Mouse (Mus musculus) heart, embryonic 10.5 days (tissue): ENCODE measurements at regions not wholly inside any gene's neighbourhood (a gene's known extent, or its start where the extent isn't known, plus 50 kb on each side); places are given as distances from the start of the nearest gene placed in this dataset.

Source experiments
- DNase-seq: peaks from one replicate; pipeline ENCODE4 v3.0.0-alpha.2; 2017; ENCODE audit warnings: low spot score
- H3K27ac ChIP-seq: fragments of 300-500 bp; sonication (generic); 2 replicates; pipeline ENCODE4 v1.5.1; 2016; ENCODE audit warnings: mild to moderate bottlenecking
- H3K27me3 ChIP-seq: fragments of 300-500 bp; sonication (generic); 2 replicates; pipeline ENCODE4 v1.6.1; 2016; ENCODE audit warnings: mild to moderate bottlenecking; ENCODE audit not compliant: poor library complexity, insufficient read depth, severe bottlenecking
- H3K36me3 ChIP-seq: fragments of 300-500 bp; sonication (generic); 2 replicates; pipeline ENCODE4 v1.6.1; 2016; ENCODE audit warnings: mild to moderate bottlenecking, moderate library complexity
- H3K4me1 ChIP-seq: fragments of 300-500 bp; sonication (generic); 2 replicates; pipeline ENCODE4 v1.6.1; 2016; ENCODE audit warnings: mild to moderate bottlenecking
- H3K4me3 ChIP-seq: fragments of 300-500 bp; sonication (generic); 2 replicates; pipeline ENCODE4 v1.5.1; 2016; ENCODE audit warnings: mild to moderate bottlenecking, moderate library complexity
- H3K9me3 ChIP-seq: fragments of 300-500 bp; sonication (generic); 2 replicates; pipeline ENCODE4 v1.6.1; 2016; ENCODE audit warnings: mild to moderate bottlenecking, moderate library complexity
- WGBS: fragments of 180-500 bp; shearing (Covaris S2); methylation state at CpG from one replicate; pipeline ENCODE4 v1.1.7; 2016; 5-methylcytosine and 5-hydroxymethylcytosine counted together

DNA sequence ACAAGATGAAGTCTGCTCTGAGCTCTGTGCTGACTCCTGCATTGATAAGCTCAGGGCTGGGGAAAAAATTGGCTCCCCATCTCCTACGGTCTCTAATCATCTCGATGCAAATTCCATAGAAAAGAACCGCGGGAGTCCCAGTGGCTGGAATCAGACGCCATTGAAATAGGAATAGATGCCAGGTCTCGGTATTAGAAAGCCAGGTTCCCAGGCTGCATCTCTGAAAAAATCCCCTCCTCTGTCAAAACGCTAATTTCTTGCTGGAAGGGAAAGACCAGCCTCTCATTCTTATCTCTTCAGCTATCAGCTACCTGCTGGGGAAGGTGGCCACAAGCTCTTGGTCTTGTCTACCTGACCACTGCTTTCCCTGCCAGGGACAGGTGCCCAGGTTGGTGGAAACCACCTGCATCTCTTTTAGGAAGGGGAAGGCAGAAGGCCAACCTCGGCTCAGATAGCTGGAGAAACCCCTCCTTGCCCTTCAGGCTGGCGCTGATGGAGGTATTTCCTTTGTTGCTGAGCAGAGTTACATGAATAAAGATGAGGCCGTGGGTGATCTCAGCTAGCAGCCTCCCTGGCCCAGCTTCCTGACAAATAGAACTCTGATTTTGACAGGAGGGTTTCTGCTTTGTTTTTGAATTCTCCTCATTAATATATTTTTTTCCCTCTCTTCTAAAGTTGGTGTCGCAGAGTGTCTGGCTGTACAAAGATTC lies 638.1 kb downstream of the Tbc1d22a start:
- Histone ChIP-seq H3K4me1 (no peaks in the 10 kb centered on the region), H3K27ac (no peak overlapping the region), H3K4me3 (no peak overlapping the region), H3K27me3 (no peaks in the 10 kb centered on the region), H3K36me3 (no peaks in the 10 kb centered on the region), H3K9me3 (no peaks in the 10 kb centered on the region)
- 41% methylated on average over 11 of the region's 11 CpGs for WGBS
- no peak for DNase-seq

DNA sequence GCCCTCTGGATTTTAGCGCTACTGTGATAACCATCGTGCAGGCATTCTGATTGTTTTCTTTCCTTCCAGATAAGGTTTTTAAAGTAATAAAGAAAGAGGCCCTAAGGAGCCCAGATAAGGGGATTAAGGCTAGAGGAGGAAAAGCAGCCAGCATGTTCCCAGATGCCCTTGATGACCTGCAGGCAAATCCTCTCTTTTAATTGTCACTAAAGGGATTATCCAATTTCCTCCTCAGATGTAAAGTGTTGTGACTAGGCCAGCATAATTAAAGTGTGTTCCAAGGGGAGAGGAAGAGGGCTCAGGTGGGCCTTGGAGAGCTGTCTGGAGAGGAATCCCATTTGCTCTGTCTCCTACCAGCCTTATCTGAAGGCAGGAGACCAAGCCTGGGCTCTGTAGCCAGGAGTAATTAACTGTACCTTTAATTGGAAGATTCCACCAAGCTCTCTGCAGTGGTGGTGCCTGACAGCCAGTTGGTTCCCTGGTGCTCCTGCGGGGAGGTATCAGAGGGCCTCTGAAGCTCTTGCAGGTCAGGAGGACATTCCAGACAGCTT lies 644.2 kb downstream of the Tbc1d22a start:
- Histone ChIP-seq H3K27ac (no peak overlapping the region), H3K4me3 (no peak overlapping the region), H3K27me3 (no peaks in the 10 kb centered on the region), H3K4me1 (peaks cover 5% of the 10 kb centered on the region; the same call in 1 of the 2 replicates), H3K36me3 (no peaks in the 10 kb centered on the region), H3K9me3 (no peaks in the 10 kb centered on the region)
- no peak for DNase-seq
- 6% methylated on average over 3 of the region's 3 CpGs for WGBS

DNA sequence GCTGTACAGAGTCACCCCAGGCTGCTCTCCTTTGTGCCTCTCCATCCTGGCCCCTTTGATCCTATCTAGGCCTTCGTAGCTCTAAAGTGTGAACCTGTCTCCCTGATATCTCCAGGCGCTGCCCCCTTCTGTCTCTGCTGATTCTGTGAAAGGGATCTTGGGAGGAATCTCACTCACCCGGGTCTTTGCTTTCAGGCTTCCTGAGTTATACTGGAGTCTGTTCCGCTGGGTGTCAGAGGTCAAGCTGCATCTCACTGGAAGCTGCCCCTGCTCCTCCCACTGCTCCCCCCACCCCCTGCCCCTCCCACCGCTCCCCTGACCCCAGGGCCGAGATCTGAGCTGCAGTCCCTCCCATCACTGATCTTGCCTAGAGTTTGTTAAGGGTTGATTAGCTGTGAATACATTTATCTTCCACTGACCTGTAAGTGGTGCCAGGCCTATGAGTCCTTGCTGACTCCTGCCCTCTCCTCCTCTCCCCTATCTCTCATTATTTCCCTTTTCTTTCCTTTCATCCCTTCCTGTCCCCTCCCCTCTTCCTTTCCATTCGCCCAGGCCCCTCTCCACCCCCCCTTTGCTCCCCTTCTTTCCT lies 661.6 kb downstream of the Tbc1d22a start:
- H3K4me3 ChIP-seq: peak overlapping the region; percentile 33
- no peaks in the 10 kb centered on the region for H3K36me3 ChIP-seq
- peaks cover 11% of the 10 kb centered on the region; the same call in 1 of the 2 replicates for H3K4me1 ChIP-seq
- WGBS: 9% methylated on average over 7 of the region's 7 CpGs
- H3K9me3 ChIP-seq: no peaks in the 10 kb centered on the region
- no peaks in the 10 kb centered on the region for H3K27me3 ChIP-seq
- DNase-seq: no peak
- H3K27ac ChIP-seq: peak overlapping the region; percentile 47; the same call in 1 of the 2 replicates

DNA sequence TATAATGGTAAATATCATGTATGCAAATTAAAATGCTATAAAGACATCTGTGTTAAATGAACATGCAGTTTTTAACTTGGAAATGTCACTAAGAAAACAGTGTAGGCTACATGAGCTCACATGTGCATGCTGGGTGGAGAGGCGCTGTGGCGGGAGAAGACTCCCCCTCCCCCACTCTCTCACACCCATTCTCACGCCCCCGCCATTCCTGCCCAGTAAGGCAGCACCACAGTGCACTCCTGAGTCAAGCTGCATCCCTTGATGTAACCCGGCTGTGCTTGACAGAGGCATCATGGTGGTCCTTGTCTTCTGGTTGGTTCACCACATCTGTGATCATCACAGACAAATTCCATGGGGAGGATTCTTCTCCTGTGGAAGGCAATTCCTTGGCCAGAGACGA lies 647.1 kb upstream of the Fam19a5 start:
- no peaks in the 10 kb centered on the region for H3K27me3 ChIP-seq
- H3K4me3 ChIP-seq: no peak overlapping the region
- H3K36me3 ChIP-seq: no peaks in the 10 kb centered on the region
- no peaks in the 10 kb centered on the region for H3K9me3 ChIP-seq
- DNase-seq: no peak
- H3K4me1 ChIP-seq: no peaks in the 10 kb centered on the region
- H3K27ac ChIP-seq: no peak overlapping the region
- WGBS: 47% methylated on average over 6 of the region's 6 CpGs

- no peak for DNase-seq
- H3K4me1 ChIP-seq: no peaks in the 10 kb centered on the region
- H3K4me3 ChIP-seq: no peak overlapping the region
- H3K27ac ChIP-seq: no peak overlapping the region
- no peaks in the 10 kb centered on the region for H3K27me3 ChIP-seq
- no peaks in the 10 kb centered on the region for H3K36me3 ChIP-seq
- WGBS: 54% methylated on average over 1 of the region's 1 CpGs
- no peaks in the 10 kb centered on the region for H3K9me3 ChIP-seq
Observed at GRCm38 (mm10) chr15:86899961-86900360, 644.1 kb upstream of the Fam19a5 start.

GRCm38 (mm10) chr15:86903006-86903405 lies 641.1 kb upstream of the Fam19a5 start:
- Histone ChIP-seq H3K4me1 (no peaks in the 10 kb centered on the region), H3K4me3 (no peak overlapping the region), H3K27me3 (no peaks in the 10 kb centered on the region), H3K27ac (no peak overlapping the region), H3K36me3 (no peaks in the 10 kb centered on the region), H3K9me3 (no peaks in the 10 kb centered on the region)
- no peak for DNase-seq
- WGBS: 34% methylated on average over 3 of the region's 3 CpGs

DNA sequence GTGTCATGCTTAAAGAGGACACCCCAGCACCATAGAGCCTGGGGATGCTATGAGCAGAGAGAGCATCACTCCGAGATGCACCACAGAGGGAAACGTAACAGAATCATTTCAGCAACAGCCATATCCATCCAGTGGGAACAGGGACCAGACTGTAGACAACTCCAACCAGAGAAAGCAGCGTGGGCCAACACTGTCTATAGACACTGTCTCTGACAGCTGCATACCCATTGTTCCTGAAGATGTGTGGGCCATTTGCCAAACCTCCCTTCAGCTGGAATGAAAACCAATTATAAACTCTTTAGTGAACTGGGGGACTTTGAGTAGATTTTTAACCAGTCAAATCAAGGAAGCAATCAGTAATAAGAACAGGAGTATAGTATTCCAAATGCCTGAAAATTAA lies 630.8 kb upstream of the Fam19a5 start:
- Histone ChIP-seq H3K27ac (no peak overlapping the region), H3K9me3 (no peaks in the 10 kb centered on the region), H3K36me3 (no peaks in the 10 kb centered on the region), H3K4me1 (no peaks in the 10 kb centered on the region), H3K4me3 (no peak overlapping the region), H3K27me3 (no peaks in the 10 kb centered on the region)
- peak; percentile 55 for DNase-seq
- WGBS: 81% methylated on average over 3 of the region's 3 CpGs

DNA sequence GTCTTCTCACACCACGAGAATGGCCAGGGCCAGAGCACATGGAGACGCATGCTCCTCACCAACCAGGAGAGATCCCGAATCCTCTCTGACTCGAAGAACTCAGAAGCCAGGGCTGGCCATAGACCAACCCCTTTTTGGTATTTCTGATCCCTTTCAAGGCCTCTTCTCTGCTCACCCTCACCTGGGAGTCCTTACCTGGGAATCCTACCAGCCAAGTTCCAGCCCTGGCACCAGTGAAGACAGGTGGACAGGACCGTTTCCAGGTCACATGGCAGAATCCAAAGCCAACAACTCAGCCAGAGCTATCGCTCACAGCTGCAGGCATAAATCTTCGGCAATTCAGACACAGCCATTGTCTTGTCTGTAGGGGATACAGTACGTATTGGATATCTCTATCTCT lies 626.2 kb upstream of the Fam19a5 start:
- Histone ChIP-seq H3K4me3 (no peak overlapping the region), H3K27me3 (no peaks in the 10 kb centered on the region; the same call in 1 of the 2 replicates), H3K4me1 (no peaks in the 10 kb centered on the region), H3K27ac (no peak overlapping the region), H3K9me3 (no peaks in the 10 kb centered on the region), H3K36me3 (no peaks in the 10 kb centered on the region)
- WGBS: 85% methylated on average over 8 of the region's 8 CpGs
- DNase-seq: peak; percentile 56

GRCm38 (mm10) chr15:86919704-86920103 lies 624.4 kb upstream of the Fam19a5 start:
- no peak overlapping the region for H3K4me3 ChIP-seq
- no peaks in the 10 kb centered on the region for H3K4me1 ChIP-seq
- no peak for DNase-seq
- H3K36me3 ChIP-seq: no peaks in the 10 kb centered on the region
- WGBS: 47% methylated on average over 8 of the region's 8 CpGs
- H3K27ac ChIP-seq: no peak overlapping the region
- no peaks in the 10 kb centered on the region for H3K9me3 ChIP-seq
- no peaks in the 10 kb centered on the region; the same call in 1 of the 2 replicates for H3K27me3 ChIP-seq

DNA sequence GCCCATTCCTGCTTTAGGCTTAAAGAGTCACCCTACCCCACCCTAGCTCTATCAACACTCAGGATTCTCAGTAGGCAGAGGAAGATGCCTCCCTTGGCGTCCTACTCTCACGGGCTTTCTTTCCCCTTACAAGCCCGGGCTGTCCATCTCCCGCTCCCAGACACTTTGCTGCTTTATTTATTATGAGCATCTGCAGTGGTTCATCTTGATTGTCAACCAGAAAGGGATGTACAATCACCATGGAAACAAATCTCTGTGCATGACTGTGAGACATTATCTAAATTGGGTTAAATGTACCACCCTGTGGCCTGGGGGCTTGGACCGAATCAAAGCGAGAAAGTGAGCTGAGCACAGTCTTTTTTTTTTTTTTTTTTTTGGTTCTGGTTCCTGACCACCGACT lies 623.9 kb upstream of the Fam19a5 start:
- Histone ChIP-seq H3K4me1 (no peaks in the 10 kb centered on the region), H3K4me3 (no peak overlapping the region), H3K36me3 (no peaks in the 10 kb centered on the region), H3K27ac (no peak overlapping the region), H3K9me3 (no peaks in the 10 kb centered on the region), H3K27me3 (no peaks in the 10 kb centered on the region; the same call in 1 of the 2 replicates)
- DNase-seq: no peak
- WGBS: 32% methylated on average over 7 of the region's 7 CpGs

- WGBS: 21% methylated on average over 8 of the region's 8 CpGs
- Histone ChIP-seq H3K36me3 (no peaks in the 10 kb centered on the region), H3K27ac (no peak overlapping the region), H3K27me3 (no peaks in the 10 kb centered on the region; the same call in 1 of the 2 replicates), H3K4me3 (no peak overlapping the region), H3K4me1 (0 out of 2 replicates have a peak, but pooled peaks cover 3% of the 10 kb centered on the region), H3K9me3 (no peaks in the 10 kb centered on the region)
- DNase-seq: no peak
Observed at GRCm38 (mm10) chr15:86921401-86921800, 622.7 kb upstream of the Fam19a5 start.

- Histone ChIP-seq H3K36me3 (no peaks in the 10 kb centered on the region), H3K27ac (no peak overlapping the region), H3K27me3 (no peaks in the 10 kb centered on the region; the same call in 1 of the 2 replicates), H3K9me3 (no peaks in the 10 kb centered on the region), H3K4me3 (no peak overlapping the region), H3K4me1 (0 out of 2 replicates have a peak, but pooled peaks cover 3% of the 10 kb centered on the region)
- DNase-seq: no peak
- 17% methylated on average over 17 of the region's 17 CpGs for WGBS
Observed at GRCm38 (mm10) chr15:86925081-86925749, 618.9 kb upstream of the Fam19a5 start.
